10 mouse cellular contexts compared by ENCODE assay signal in the genomic region with DNA sequence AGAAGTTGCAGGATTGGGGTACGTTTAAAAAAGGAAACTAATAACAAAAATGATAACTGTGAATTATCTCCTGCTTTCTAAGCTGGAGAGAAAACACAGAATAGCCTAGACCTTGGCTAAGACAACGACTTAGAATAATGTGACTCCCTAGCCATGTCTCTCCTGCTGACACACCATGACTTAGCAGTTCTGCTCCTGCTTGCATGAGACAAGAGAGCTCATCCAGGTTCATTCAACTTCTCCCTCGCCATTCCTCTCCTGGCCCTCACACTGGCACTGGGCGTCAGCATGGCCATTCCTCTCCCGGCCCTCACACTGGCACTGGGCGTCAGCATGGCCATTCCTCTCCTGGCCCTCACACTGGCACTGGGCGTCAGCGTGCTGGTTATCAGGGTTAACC. TPM values are rescaled to one million over a fixed set of nuclear protein-coding genes. Genes with fewer than 3 reads are reported as not detected.
A peak's percentile ranks its signal among the peaks of the same experiment; 100 is the strongest.
DNase-seq lines count a peak whose midpoint lies in the region; ATAC-seq lines count a peak whose summit lies in the region.
"Had no signal": no experiment of that assay in that cellular context is flagged by ENCODE, and none has a peak within 500 bp of the region (broad histone marks: within the 10 kb centered on the region; RNA-seq: fewer than 3 reads in every experiment).

No protein-coding gene starts in this region.

- DNase-seq in heart, adult 18-20 months: peak; percentile 43 to 54
- no peak for DNase-seq in heart, postnatal 10 days
- peak; percentile 22 for DNase-seq in ES-CJ7 (ENCODE audit: low read depth, low spot score)
- peak; percentile 87 for DNase-seq in c-Kit-negative CD71-positive TER-119-positive erythroid progenitor cells, embryonic 14.5 days (ENCODE audit: low read depth, low spot score)
- peak; percentile 78 for DNase-seq in liver, embryonic 13.5 days
- no peak for DNase-seq in layer of hippocampus, adult 18-20 months (ENCODE audit: low spot score in 2 of 2)
- no peak for DNase-seq in layer of hippocampus, postnatal 10 days (ENCODE audit: low spot score in 2 of 2)
- no peak for DNase-seq in left cerebral cortex, postnatal 4 days
- DNase-seq: cerebellum, adult 11 months; thymus, adult 2 months had no signal

- no peaks in the 10 kb centered on the region for H3K27me3 ChIP-seq in liver, embryonic 13.5 days

- peaks cover 78% of the 10 kb centered on the region for H3K4me1 ChIP-seq in liver, embryonic 13.5 days (replicated peaks)

- 24% methylated on average over 8 of the region's 8 CpGs for WGBS in liver, embryonic 13.5 days (ENCODE audit: insufficient replicate concordance)

- H3K9me3 ChIP-seq in liver, embryonic 13.5 days (replicated peaks): no peaks in the 10 kb centered on the region

- H3K36me3 ChIP-seq in liver, embryonic 13.5 days: peaks cover 44% of the 10 kb centered on the region

- H3K9ac ChIP-seq in liver, embryonic 13.5 days: peak overlapping the region; percentile 70

- intact Hi-C loops in heart, postnatal 10 days (cut with DNase I): no loop called here
- intact Hi-C loops in left cerebral cortex, postnatal 4 days (cut with DNase I): no loop called here

- H3K4me2 ChIP-seq in liver, embryonic 13.5 days: peak overlapping the region; percentile 73

- ATAC-seq in liver, embryonic 13.5 days (ENCODE audit: low read depth): peak; percentile 63

- H3K27ac ChIP-seq in liver, embryonic 13.5 days: peak overlapping the region; percentile 99

- peak overlapping the region; percentile 89 for H3K4me3 ChIP-seq in liver, embryonic 13.5 days (replicated peaks)

RNA-seq across cellular contexts. Expression of a gene that starts 4.7 kb away (rescaled TPM):
- 100 to 1,000 TPM; 220 to 288 TPM for total RNA-seq in heart, adult 18-20 months (2021)
- 100 to 1,000 TPM; 188 to 189 TPM for total RNA-seq in heart, postnatal 10 days (2021)
- 102 and 145 TPM in 2 replicates for polyA plus RNA-seq in liver, embryonic 13.5 days (2015; fragmentation: Nextera tagmentation; extraction: Ambion mirVana)
- 10 to 100 TPM; 53.3 to 53.5 TPM for total RNA-seq in layer of hippocampus, adult 18-20 months (2021)
- 10 to 100 TPM; 81.2 to 89.8 TPM for total RNA-seq in layer of hippocampus, postnatal 10 days (2021)
- total RNA-seq in left cerebral cortex, postnatal 4 days (2021): 10 to 100 TPM; 80.5 to 83.4 TPM

Comparison
In these comparisons a context has a peak if more than half of its experiments do, and no peak if none do; other contexts are left out.
1. DNase-seq: peak in heart, adult 18-20 months (2 of 2), ES-CJ7 (single experiment), c-Kit-negative CD71-positive TER-119-positive erythroid progenitor cells, embryonic 14.5 days (single experiment) and liver, embryonic 13.5 days (single experiment); none in heart, postnatal 10 days (0 of 2), layer of hippocampus, adult 18-20 months (0 of 2), layer of hippocampus, postnatal 10 days (0 of 2) and left cerebral cortex, postnatal 4 days (single experiment).